Mouse (Mus musculus): ENCODE data around the gene Hs6st2.

Gene Hs6st2

DNA sequence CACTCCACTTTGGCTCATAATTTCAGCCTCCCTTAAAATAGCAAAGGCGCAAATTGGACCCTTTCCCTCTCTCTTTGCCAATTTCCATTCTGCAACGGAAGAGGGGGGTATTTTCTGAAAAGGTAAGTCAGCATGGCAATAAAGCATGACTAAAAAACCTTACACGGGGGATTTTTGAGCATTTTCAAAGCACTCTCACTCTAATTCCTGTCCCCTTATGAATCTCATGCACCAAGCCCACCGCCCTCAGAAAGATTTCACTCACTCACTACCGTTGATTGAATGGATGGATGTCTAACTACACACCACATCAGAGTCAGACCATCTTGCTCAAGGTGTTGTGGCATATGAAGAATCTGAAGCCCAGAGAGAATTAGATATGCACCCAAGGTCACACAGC lies at the start of gene Hs6st2:
TSS of gene Hs6st2 (minus strand) at position 101 of the 400 bp plus-strand sequence.
- DNase-seq = no peak

DNA sequence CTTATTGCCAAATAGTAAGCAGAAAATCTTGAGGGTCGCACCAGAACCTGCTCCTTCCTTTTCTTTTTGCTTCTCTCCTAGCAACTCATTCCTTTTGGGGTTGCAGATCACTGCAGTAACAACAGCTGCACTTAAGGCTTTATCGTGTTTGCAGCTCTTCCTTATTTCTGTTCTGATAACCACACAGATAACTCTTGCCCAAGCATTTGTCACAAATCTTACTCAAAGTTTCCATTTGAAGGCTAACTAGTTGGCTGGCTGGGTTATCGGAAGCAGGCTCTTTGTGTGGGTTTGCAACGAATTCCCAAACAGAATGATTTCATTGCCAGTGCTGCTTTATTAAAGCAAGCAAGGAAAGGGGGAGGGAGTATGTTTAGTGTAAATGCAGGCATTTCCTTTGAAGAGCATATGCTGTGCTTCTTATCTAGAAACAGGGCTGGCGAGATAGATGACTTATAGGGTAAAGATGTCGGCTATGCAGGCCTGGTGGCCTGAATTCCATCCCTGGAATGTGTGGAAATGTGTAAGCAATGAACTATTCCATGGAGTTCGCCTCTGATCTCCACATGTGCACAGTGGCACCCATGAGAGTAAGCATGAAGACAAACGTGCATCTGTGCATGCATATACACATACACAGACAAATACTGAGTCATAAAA lies 32.6 kb upstream of the Hs6st2 start:
- no peak for DNase-seq

DNA sequence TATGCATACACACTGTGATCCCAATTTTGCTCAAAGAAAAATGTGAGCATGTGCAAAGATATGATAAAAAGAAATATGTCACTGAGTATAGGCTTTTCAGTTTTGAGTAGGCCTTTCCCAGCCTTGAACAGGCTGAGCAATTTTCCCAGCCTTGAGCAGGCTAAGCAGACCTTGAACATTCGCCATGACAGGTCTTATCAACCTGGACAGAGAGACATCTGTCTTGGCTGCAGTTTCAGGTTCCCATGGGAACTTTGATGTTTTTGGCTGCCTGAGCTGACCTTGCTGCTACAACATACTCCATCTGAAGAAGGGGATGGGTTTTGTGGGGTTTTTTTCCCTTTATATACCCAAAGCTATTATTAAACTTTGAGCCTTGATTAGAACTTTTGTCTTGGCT lies 31.3 kb upstream of the Hs6st2 start:
- DNase-seq = no peak

DNA sequence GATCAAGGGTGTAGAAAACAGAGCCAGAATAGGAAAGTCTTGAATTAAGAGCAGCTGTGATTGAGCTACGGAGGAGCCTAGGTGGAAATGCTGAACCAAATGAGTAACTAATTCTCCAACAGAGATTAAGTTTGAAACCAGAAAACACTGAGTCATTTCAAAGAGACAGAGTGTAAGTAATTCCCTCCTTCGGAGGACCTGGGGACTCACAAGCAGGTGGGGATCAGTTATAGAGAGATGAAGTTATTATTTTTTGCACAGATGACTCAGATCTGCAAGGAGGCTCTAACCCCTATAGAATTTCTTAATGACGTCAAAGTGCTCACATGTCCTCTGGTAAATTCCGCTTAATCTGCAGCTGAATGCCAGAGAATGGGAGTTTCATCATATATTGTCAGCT lies 21.2 kb upstream of the Hs6st2 start:
- DNase-seq = no peak

DNA sequence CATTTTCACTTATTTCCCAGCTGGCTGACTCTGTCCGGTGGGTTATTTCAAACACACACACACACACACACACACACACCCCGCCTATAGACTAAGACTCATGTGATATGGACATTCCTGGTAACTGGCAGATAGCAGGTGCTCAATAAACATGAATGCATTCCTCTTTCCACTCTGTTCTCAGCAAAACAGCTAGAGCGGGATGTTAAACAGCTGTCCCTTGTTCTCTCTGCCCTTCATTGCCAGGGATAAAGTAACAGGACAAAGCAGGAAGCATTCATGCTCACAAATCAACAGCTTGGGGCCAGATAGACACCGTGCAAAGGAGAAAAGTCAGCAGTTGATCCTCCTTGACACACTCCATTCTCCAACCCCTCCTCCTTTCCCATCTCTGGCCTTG lies 17.4 kb upstream of the Hs6st2 start:
- no peak for DNase-seq

DNA sequence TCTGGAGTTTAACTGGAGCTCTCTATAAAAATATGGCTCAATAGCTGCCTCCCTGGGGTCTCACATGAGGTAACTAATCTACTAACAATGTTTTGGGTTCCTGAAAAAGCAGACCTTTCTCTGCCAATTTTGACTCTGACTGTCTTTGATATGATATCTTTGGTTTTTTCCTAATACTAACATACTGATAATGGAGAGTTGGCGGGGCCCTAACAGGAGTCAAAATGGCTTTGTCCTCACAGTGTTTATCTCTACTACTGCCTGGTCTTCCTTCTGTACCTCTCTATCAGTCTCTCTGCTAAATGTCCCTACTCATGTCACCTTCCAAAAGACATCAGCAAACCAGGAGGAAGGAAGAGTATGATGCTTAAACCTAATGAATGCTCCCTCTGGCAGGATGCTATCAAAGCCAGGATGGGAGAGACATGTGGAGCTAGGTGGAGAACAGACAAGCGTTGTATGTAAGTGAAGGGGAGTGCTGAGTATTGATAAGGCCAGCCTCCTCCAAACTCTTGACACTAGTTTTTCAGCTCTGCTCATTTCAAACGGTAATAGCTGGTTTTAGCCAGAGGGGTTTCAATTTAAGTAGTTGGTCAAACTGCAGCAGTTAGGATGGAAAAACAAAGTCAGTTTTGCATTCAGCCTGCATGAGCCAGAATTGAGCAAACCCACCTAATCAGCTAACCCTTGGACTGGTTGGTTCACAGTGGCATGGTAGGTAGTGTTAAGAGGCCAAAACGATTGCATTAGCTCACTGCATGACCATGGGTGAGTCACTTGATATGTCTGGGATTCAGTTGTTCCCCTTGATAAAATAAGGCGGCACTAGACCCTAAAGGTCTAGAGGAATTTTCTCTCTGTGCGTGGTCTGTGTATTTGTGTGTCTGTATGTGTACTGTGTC lies 4.6 kb upstream of the Hs6st2 start:
- DNase-seq = no peak

DNA sequence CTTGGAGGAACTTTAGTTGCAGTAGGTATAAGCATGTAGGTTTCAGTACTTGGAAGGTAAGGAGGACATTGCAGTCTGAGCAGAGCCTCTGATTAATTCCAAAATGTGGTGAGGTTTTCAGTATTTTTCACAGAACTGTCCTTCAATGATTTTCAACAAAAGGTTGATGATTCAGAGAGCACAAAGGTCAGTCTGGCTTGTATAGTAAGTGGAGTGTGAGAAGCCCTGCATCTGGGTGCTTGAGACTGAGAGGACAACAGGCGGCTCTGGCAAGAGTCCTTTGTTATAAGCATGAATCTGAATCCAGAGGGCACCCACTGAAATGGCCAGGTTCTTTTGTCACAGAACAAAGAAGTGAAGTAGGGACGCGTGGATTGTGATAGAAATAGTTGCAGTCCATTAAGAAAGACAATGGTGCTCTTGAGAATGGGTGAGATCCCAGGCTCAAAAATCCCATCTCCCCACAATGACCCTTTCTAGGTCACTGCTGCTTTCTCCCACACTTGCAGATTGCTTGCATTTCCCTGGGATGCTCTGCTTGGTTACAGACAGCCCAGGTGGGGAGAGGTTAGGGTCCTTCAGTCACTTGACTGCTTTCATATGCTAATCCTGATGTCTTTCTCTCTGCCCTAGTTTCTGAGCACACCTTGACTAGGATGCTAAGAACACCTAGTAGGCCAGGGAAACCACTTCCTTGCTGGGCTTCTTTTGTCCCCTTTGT lies 2.8 kb upstream of the Hs6st2 start:
- no peak for DNase-seq

DNA sequence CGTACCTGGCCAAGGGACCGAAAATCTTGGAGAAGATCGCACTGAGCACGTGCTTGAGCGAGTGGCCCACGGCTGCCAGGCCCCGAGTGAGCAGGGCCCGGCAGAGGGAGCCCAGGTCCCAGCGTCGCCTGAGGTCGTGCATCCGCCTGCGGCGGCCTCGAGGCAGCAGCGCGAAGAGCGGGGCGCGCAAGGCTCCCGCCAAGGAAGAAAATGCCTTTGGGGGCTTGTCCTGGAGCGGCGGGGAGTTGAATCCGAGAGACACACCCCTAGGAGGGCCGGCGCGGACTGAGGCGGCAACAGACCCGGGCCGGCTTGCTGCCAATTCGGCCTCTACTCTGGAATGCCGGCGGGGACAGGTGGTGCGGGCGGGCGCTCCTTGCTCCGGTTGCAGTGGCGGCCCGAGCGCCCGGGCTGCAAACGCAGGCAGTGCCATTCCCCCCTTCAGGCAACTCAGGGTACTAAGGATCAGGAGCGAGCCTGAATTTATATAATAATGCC lies 437 bp downstream of the Hs6st2 start:
- peak; percentile 10 for DNase-seq

DNA sequence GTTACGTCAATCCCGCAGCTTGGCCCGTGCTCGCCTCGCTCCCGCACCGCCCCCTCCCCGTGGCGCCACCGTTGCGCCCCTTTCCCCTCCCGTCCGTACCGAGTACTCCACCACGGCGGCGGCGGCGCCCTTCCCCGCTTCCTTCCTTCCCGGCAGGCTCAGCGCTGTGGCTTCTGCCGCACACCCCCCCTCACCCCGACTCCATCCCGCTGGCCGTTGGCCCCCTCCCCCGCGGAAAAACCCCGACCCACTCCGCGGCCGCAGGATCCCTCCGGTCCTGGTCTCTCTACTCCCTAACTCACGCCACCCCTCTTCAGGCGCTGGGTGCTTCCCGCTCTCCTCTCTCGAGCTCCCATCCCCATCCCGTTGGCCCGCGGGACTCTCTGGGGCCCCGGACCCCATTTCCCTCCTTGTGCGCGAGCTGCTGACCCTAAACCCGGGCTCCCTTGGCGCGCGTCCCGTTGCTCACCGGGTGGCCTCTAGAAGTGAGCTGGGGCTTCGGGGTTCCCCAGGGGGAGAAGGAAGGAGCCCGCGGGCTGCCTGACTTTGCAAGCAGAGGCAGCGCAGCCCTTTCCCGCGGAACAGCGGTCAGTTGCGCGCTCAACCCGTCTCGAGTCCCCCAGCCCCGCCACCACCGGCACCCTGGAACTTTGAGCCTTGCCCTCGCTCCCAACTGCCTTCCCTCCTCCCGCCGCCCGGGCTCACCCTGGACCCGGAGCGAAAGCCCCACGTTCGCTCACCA lies 1.1 kb downstream of the Hs6st2 start:
- DNase-seq = peak; percentile 5

DNA sequence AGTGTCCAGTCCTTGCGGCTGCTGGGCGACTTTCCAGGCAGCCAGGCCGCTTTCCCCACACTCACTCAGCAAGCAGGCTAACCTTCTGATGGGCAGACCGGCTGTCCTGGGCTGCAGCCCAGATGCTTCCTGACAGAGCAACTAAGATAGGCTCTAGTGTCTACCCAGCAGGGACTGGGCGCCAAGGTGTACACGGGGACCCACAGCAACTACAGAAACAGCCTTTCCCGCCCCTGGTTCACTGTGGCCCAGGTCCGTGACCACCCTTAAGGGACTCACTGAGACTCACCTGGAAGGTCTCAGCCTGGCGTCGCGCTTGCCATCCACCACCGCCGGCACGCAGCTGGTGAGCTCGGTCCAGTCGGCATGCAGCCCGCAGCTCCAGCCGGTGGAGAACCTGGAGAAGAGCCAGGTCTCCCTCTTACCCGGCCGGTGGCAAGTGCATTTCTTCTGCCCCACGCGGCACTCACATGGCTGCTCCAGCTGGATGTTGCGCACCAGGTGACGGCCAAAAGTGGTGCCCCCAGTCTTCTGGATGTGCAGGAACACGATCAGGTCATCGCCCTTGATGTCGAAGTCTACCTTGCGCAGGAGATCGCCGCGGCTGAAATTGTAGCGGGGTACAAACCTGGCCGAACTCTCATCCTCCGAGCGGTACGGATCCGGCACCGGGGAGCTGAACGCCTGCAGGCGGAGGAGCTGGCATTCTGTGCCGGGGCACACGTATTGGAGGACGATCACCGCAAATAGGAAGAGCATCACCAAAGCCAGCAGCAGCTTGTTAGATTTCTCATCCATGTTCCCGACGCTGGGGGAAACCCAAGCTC lies 1.8 kb downstream of the Hs6st2 start:
- DNase-seq = peak; percentile 4

DNA sequence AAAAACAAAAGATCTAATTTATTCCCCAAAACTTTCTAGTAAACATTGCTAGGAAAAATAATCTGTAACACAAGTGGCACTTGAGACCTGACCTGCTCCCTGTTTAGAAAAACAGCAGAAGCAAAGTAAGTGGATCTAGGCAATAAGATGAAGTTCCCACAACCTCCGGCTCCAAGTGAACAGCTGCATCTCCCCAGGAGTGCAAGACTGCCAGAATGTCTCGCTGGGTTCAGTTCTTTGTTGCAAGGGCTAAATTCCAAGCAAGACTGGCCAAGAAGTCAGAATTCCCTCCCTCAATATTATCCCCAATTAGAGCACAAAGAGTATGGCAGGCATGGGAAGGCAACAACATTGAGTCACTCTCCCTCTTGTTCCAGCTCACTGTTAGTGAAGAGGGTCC lies 23.4 kb downstream of the Hs6st2 start:
- no peak for DNase-seq

DNA sequence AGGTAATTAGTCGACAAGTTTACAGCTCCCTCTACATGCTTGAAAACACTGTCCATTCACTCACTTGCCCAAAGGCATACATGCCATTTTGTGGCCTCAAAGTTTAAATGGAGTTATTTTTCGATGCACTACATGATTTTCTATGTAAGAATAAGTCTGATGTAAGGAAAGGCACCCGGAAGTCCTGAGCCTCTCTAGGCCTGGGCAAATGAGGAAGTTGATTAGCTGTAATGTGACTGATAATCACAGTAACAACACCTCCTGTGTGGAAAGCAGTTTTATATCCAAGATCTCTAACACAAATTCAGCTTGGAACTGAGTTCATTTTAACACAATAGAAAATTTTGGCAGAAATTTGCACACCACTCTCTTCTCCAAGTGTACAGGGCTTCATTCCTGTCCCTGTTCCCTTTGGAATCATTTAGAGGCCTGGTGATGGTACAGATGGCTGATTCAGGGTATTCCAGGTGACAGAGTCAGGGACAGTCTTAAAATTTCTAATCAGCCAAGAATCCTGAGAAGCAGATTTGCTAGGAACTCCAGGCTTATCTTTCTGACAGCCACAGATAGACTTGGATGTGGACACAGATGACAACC lies 38.9 kb downstream of the Hs6st2 start:
- no peak for DNase-seq

DNA sequence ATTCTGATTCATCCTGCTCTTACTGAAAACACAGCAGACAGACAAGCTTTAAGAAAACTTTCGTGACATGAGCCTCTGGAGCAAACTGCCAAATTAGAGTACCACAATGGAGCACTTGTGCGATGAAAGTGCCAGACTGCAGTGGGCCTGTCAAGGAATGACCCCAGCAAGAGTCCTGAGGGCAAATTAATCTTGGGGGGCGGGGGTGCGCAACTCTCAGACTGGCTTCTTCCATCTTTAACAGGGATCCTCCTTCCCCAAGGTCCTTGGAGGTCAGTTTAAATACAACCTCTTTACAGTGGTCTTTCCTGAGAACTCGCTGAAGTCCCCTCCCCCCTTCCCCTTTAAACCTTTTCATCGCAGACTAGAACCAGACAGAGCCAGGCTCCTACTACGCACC lies 45.9 kb downstream of the Hs6st2 start:
- no peak for DNase-seq

DNA sequence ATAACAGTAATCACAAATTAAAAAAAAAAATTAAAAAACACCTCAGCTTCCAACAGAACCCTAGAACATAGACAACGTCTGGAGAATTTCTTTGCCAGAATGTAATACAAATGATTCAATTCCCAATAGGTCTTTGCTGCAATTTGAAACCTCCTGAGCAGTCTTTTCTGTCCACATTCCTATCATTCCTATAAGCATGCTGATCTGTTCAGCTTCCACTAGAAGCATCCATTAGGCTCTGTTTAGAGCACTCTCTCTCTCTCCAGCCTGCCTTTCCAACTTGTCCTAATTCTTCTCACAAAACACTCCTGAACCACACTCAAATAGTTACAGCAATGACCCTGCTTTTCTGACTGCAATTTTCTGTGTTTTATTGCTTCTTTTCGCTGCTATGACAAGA lies 50.3 kb downstream of the Hs6st2 start:
- DNase-seq = no peak

DNA sequence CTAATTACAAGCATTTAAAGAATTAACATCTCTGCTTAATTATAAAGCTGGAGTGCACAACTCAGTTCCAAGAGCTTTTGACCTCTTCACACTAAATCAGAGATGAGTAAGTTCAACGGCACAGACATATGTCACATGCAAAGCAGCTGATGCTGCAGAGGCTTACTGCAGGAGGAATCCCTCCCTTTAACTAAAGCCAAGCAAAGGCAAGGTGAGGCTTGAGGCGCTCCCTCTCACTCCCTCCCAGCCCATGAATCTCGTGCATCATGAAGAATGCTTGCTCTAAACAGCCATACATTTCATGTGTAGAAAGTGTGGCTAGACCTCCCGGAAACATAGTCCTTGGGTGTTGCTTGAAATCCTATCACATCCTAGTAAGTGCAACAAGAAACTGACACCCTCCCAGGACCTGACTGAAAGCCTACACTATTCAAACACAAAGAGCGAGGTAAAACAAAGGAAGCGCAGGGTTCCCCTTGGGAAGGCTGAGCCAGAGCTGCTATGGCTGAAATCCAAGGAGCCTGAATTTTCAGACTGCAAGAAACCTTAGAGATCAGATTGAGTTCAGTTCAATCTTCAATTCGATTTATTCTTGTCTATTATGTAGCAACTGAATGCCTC lies 67.2 kb downstream of the Hs6st2 start:
- DNase-seq = no peak

DNA sequence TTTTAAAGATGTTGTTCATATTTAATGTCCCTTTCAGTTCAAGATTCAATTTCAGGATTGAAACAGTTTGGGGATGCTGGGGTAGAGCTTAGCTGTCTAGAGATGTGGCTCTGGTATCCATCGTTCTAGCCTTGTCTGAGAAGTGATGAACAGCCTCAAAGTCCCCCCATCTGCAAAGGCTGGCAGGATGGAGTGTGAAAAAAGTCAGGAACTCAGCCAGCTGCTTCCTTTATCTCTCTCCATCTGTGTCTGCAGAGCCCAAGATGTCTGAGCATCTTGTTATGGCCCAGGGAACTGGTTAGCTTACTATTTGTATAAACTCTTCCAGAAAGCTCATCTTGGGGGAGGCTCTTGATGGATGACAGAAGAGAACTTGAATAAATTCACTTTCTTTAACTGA lies 70.9 kb downstream of the Hs6st2 start:
- DNase-seq = no peak

DNA sequence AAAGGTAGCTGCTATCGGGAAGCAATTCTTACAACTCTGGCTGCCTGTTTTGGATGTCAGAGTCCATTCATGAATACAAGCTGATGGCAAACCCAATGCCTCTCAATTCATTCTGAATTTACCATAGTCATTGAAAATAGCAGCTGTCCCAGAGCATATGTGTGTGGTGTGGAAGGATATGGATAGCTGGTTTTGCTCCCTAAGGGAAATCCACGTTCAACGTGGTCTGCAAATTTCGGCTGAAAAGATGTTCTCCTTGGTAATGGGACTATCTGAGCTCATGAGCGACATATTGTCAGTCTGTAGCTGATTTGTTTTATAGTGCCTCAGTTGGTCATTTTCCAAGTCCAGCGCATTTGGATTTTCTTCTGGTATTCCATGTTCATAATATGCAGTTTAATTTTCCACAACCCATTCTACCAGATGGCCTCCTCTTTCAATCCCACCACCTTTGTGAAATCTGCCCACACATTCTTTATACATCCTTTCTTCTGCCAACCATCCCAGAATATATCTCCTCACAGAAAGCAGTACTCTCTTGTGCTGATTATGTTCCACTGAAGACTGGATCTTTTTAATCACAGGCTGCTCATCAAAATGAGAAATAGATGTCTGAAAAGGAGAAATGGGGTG lies 75.3 kb downstream of the Hs6st2 start:
- DNase-seq = no peak

DNA sequence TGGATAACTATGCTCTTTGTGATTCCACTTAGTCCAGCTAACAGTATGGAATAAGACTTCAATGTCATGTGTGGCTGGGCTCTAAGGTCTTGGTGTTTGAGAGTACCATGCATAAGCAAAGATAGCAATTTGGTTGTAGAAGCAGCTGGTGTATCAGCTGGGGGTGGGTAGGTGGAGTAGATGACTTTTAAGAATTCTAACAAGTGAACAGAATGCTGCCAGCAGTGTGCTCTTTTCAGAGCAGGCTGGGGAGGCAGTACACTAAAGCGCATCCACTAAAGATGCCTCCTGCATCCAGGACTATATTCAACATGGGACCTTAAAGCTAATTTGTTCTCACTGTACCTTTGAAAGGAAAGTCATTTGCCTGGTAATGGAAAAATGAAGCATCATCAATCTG lies 88.9 kb downstream of the Hs6st2 start:
- no peak for DNase-seq

DNA sequence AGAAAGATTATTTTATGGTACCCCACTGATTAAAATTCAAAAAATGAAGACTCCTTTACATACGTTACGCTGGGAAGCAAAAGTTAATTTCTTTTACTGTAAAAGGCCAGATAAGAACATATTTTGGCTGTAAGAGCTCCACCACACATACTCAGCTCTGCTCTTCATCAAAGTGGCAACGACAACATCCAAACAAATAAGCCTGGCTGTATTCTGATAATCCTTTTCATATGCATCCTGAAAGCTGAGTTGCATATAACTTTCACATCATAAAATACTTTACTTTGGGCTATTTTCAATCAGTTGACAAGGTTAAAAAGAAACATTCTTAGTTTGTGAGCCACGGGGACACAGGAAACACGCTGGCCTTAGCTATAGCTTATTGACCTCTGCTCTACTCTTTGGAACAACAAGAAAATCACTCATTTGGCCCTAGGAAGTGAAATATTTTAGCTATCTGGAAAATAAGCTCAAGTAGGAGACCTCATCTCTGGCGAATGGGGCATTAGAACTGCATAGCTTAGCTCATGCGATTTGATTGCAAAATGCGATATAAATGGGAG lies 91.1 kb downstream of the Hs6st2 start:
- no peak for DNase-seq

DNA sequence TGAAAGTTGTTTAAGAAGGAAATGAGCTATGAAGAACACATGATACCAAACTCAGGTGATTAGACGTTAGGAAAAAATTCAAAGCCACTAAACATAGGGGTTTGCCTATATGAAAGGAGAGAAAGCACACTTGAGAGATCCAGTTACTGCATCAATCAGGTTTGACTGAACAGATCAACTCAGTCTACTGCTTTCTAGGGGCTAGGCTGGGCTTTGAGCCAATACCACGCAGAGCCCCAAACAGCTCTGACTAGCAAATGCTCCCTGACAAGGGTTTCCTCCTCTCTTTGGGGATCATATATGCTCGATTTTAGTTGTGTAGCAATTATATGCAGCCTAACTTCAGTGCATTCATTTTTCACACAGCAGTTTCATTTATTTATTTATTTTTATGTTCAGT lies 96.2 kb downstream of the Hs6st2 start:
- DNase-seq = no peak
